Mouse (Mus musculus) liver (tissue): ENCODE results near the gene Rbpj.

Experiments
- DNase-seq: peaks from one replicate; pipeline ENCODE4 v3.0.0-alpha.2; 2020; ENCODE audit warnings: mixed read lengths

The Rbpj gene

DNA sequence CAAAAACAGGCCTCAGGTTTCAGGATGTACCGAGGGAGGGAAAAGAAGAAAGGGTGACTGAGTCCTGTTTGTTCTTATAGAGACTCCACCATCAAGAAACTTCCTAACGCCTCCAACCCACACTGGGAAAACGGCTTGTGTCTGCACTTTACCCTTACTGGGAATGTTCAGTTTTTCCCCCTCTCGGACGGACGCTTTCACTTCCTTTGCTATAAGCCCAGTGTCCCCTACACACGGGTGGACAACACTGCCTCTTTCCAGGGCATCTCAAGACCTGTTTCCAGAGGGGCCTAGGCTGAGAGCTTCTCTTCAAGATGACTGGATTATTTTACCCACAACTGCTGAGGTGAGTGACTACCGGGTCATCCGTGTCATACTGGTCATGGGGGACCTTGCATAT, at the start of gene Rbpj:
Gene Rbpj, plus strand, starts transcription at position 270 of the 400 bp plus-strand sequence.
- no peak for DNase-seq

GRCm38 (mm10) chr5:53420777-53421176, 45.2 kb upstream of the Rbpj start:
- DNase-seq = no peak

- DNase-seq = no peak
Observed at GRCm38 (mm10) chr5:53421291-53421690, 44.7 kb upstream of the Rbpj start.

DNA sequence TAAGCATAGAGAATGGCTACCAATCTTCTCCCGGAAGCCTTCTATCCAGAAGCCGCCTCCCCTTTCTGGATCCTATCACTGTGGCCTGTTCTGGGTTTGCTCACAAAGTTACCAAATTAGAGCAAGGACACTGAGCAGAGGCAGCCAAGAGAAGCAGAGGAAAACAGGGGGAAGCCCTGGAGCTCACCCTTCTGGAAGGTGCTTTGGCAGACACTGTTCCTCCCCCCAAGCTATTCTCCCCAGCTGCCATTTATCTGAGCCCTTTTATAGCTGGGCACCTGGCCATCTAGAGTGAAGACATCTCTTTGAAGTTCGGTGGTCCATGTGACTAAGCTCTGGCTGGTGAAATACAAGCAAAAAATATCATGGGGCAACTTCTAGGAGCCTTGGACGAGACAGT, 38.5 kb upstream of the Rbpj start:
- DNase-seq = no peak

DNA sequence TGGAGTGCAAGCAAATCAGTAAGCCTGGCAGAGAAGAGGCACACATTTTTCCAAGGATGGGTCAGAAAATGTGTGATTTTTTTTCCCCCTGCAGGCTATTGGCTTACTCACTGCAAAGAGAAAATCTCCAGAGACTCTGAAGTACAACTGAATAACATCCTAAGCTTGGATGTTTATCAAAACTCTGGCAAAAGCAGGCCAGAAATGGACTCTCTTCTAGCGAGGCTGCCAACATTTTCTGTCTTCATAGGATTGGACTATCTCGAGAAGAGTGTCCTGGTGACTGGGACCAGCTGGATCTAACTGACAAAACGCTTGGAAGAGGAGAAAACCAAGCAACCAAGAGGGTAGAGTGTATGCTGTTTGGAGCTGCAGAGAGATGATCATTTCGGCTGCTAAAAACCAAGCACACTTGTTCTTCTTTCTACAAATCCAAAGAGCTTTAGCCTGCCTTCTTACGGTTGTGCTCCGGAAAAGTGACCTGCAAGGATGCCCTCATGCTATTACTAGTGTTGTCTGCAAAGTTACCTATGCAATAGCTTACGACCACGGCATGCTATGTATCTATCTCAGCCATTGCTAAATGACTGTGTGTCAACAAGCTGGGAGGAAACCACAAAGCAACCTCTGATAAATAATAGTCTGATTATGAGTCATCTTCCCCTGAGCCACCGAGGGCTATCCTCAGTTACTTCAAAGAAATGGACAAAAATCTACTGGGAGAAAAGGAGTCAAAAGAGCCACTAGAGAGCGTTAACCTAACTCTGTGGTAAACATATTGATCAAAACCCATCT, 36.1 kb upstream of the Rbpj start:
- no peak for DNase-seq

GRCm38 (mm10) chr5:53432451-53432850, 33.5 kb upstream of the Rbpj start:
- no peak for DNase-seq

GRCm38 (mm10) chr5:53436905-53437632, 28.9 kb upstream of the Rbpj start:
- no peak for DNase-seq

- DNase-seq = no peak
Observed at GRCm38 (mm10) chr5:53437767-53438166, 28.2 kb upstream of the Rbpj start.

GRCm38 (mm10) chr5:53438268-53438667, 27.7 kb upstream of the Rbpj start:
- DNase-seq = no peak

DNA sequence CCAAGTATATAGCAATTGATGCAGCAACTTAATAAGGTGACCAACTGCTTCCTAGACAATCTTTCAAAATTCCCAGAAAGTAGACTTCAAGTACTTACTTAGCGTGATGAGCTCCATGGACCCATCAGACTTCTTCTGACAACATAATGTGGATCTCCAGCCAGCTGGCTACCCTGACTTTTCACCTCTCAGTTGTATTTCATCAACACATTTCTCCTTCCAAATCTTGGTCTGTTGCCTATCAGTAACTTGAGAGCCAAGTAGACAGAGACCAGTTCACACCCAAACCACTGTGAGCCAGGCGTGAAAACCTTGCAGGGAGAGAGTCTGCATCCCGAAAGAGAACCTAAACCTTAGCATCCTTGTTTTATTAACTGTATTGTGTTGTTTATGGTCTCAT, 26.3 kb upstream of the Rbpj start:
- DNase-seq = no peak

- DNase-seq = no peak
Observed at GRCm38 (mm10) chr5:53444030-53444429, 21.9 kb upstream of the Rbpj start.

- DNase-seq = no peak
Observed at GRCm38 (mm10) chr5:53450945-53451344, 15.0 kb upstream of the Rbpj start.

DNA sequence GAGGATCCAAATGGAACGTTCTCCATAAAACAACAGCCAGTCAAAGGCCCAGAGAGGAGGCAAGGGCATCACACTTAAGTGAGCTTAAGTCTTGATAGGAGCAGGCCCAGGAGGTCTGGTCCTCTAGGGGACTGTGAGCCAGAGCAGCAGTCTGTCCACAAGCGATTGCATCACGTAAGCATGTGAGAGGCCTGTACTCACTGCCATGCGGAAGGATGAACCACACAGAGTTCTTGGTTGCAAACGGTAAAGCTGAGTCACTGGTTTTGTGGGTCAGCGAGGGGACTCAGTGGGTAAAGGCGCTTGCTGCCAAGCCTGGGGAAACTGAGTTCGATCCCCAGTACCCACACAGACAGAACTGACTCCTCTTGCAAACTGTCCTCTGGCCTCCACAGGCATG, 14.1 kb upstream of the Rbpj start:
- DNase-seq = no peak

DNA sequence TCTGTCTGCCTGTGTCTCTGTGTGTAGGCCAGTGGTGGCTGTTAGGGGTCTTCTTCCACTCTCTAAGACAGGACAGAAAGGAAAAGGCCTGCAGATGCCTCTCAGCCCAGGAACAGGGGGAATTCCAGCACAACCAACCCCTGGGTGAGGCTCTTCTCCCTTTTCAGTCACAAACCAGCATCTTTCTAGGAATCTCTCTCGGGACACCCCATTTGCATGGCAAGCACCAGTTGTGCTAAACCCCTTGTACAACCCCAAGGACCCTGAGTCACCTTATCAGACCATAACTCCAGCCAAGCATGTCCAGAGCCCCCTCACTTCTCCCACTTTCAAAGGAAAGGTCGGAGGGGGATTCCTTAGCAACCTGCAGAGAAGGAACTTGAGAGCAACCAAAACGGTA, 13.0 kb upstream of the Rbpj start:
- DNase-seq = no peak

DNA sequence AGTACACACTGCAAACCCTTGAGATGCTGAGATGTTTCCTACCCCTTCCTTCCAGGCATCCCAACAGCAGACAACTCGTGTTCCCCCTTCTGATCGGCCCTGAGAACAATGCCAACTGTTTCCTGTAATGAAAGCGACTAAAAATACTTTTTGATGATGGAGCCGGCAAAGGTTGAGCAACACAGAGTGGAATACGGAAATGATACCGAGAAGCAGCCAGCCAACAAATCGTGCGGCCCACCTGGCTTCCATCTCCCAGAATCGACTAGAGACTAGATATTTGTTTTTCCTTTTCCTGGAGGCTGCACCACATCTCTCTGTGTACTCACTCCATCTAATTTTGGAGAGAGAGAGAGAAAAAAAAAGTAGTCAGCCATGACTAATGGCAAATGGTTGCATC, 11.2 kb upstream of the Rbpj start:
- DNase-seq = no peak

DNA sequence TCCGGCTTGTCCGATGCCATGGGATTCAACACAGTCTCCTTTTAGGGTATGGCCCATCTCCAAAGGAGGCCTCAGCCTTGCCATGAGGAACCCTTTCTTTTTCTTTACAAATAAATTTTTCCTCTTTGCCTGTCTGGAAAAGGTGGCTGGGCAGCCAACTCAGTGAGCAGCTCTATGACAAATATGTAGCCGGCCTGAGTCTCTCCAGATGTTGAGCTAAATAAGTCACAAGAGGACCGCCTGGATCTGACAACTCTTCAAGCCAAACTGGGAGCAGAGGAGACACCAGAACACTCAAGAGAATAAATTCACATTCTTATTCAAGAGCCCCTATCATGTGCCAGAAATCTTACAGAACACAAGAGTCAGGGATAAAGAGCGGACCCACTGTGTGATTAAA, 10.5 kb upstream of the Rbpj start:
- DNase-seq = no peak

DNA sequence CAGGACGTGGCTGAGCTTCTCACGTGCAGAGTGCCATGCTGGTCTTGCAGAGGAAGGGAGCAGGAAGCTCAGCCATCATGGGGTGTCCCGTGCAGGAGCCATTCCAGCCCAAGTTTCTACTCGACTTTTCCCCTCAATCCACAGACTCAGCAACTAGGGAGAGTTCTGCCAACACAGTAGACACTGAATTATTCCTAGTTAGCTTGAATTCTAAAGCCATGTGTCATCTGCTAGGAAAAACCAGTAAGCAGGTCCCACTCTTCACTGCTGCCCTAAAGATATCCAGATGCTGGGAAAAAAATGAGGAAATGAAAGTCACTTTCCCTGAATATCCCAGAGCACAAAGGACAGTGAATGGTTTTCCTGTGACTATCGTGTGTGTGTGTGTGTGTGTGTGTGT, 5.8 kb upstream of the Rbpj start:
- DNase-seq = no peak

DNA sequence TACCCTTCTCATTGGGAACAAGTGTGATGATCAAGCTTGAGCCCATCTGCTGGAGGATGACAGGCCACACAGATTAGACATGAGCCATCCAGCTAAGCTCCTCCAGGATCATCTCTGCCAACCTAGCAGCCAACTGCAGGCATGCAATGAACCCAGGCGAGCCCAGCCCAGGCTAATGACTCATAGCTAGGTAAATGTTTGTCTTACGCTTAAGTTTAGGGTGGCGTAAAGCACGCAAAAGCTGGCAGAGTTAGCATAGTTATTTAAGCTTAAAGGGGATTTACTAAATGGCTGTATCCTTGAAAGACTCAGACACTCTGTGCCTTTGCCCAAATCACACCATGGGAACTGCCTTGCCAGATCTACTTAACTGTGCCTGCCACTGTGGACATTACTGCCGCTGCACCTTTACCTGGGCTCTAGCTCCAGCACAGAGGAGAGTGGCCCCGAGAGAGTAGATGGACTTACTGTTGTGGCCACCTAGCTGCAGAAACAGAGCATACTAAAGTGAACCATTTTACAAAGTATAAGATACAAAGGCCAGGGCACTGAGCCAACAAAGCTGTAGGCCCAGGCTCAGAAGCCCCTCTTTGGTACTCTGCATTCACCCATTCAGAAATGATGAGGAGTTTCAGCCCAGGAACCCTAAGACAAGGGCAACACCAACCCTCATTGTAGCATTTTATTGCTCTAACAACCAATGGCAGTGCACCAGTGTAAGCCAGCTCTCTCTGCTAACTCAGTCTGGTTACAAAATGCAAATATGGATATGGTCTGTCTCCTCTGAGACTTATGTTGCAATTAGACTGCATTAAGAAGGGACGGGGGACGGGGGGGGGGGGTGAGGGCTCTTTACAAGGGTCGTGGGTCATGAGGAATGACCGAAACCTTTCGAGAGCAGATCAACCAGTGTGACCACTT, 2.6 kb upstream of the Rbpj start:
- no peak for DNase-seq

DNA sequence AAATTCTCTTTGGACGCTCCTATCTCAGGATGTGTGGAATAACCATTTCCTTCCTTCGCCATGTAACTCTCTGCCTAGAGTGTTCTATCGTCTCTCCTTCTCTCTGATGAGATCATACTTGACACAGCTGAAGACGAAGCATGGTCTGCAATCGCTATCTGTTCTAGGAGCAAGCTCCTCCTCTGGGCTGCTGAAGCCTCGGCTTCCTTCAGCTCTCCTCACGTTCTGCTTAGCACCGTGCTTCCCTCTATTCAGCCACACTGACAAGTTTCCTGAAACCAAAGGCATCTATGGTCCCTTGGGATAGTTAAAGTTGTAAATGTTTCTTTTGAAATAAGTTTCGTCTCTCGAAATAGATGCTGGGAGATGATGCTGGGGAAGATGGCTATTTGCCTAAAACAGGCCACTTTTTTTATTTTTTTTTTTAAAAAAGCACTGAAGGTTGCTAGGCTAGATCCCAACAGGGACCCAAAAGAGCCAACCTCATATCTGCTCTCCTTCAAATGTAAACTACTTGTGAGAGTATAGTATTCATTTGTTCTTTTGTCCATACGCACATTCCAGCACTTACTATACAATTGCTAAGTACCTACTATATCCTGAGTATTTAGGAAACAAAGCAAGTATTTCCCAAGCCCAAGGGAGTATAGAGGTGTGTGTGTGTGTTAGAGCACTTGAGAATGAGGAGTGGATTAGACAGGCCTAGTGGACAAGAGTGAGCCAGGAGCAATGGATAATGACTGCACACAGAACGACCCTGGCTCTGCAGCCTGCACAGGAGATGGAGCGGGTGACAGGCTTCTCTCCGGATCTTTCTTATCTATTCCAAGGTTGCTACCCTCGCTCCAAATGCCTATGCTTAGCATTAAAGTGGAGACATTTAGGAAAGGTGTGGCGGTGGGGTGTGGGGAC, 726 bp downstream of the Rbpj start:
- no peak for DNase-seq

- no peak for DNase-seq
Observed at GRCm38 (mm10) chr5:53467602-53468001, 1.6 kb downstream of the Rbpj start.

DNA sequence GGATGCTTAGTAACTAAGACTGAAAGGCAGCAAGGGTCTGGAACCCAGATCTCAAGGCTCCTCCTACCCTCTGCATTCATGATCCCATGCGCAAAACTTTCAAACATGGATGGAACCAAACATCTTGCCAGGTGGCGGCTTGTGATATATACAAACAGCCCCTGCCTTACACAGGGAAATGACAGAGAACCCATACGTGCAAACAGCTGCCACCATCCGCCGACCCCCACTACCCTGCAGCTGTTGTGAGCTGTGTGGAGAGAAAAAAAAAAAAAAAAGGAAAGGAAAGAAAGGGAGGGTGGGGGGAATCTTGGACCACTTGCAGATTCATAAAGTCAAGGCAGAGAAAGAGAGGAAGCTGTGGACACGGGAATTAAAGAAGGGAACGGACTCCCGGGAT, 2.4 kb downstream of the Rbpj start:
- no peak for DNase-seq

GRCm38 (mm10) chr5:53469098-53469776, 3.3 kb downstream of the Rbpj start:
- no peak for DNase-seq
